Mouse (Mus musculus): ENCODE measurements around the gene Ppp1r3c.

GRCm38 (mm10) chr19:36733191-36733943 lies 3.1 kb downstream of the Ppp1r3c start:
- no peak for TF ChIP-seq CTCF (IDR thresholded peaks at IDR 0.05; ENCODE audit: borderline replicate concordance, insufficient read depth, low read length)
- TF ChIP-seq POLR2A (IDR thresholded peaks at IDR 0.05; ENCODE audit: low read depth, low read length): no peak

Data from embryonic fibroblast, embryonic 13.5 days (primary cell).